8 mouse cellular contexts compared by ENCODE assay signal in genomic region chr8:107292928-107293601, GRCm38 (mm10). TPM values are rescaled to one million over a fixed set of nuclear protein-coding genes. Genes with fewer than 3 reads are reported as not detected.
DNase-seq lines count a peak whose midpoint lies in the region; ATAC-seq lines count a peak whose summit lies in the region.

Nfat5 (plus strand) TSS chr8:107293470.

- peak; percentile 70 for ATAC-seq in inflammation-experienced regulatory T-cells, adult 6 months
- ATAC-seq in megakaryocyte-erythroid progenitor cell, adult 5-6 weeks (replicated peaks; ENCODE audit: low FRiP score, low TSS enrichment, poor library complexity, severe bottlenecking): peak; percentile 88

- intact Hi-C loops in gastrocnemius, postnatal 14 days (cut with DNase I; ENCODE audit: low total_unique reads): no loop called here
- intact Hi-C loops in left cerebral cortex, postnatal 10 days (cut with DNase I): no loop called here

- peak; percentile 98 for DNase-seq in adipocyte (ENCODE audit: low spot score)
- DNase-seq in embryo, embryonic 10 days (ENCODE audit: low spot score): peak; percentile 90
- peak; percentile 94 for DNase-seq in gastrocnemius, postnatal 14 days
- peak; percentile 94 to 95 for DNase-seq in left cerebral cortex, postnatal 10 days (ENCODE audit: extremely low spot score in 1 of 2, low spot score in 2 of 2)
- peak; percentile 97 for DNase-seq in right cerebral cortex, postnatal 25 days
- DNase-seq in urinary bladder, postnatal 4 days (ENCODE audit: low spot score in 2 of 2): peak; percentile 94 to 98

RNA-seq across cellular contexts. Expression of gene Nfat5, which starts in this region (rescaled TPM):
- total RNA-seq in gastrocnemius, postnatal 14 days (2021): 10 to 100 TPM; 16.8 to 18.7 TPM
- 10 to 100 TPM; 12.7 to 23.8 (median 21.3) TPM for polyA plus RNA-seq in inflammation-experienced regulatory T-cells, adult 6 months (2017; shearing (Covaris generic))
- 10 to 100 TPM; 32.7 to 33.6 TPM for total RNA-seq in left cerebral cortex, postnatal 10 days (2021)
- 25.8 and 29.9 TPM in 2 replicates for total RNA-seq in megakaryocyte-erythroid progenitor cell, adult 5-6 weeks (2014; fragmentation: Nextera tagmentation)
- 16.6 and 23.4 TPM in 2 replicates for total RNA-seq in megakaryocyte-erythroid progenitor cell, adult 5-6 weeks (2017)

Comparison
In these comparisons a context has a peak if more than half of its experiments do, and no peak if none do; other contexts are left out.
1. Peak in every context shown above with its lines: DNase-seq and ATAC-seq.